Mouse (Mus musculus) lung, adult 2 months (tissue): ENCODE results near the gene Zkscan8.

Experiments
- CTCF ChIP-seq: fragments of 200-500 bp; IDR thresholded peaks from 2 replicates; pipeline ENCODE4 v1.5.1; 2011; ENCODE audit warnings: mild to moderate bottlenecking, low read length, control low read depth; ENCODE audit not compliant: insufficient read depth
- POLR2A ChIP-seq: fragments of 200-500 bp; IDR thresholded peaks from 2 replicates; pipeline ENCODE4 v1.6.1; 2011; ENCODE audit warnings: low read depth, mild to moderate bottlenecking, control low read depth, low read length, borderline replicate concordance; ENCODE audit errors: extremely low read depth

DNA sequence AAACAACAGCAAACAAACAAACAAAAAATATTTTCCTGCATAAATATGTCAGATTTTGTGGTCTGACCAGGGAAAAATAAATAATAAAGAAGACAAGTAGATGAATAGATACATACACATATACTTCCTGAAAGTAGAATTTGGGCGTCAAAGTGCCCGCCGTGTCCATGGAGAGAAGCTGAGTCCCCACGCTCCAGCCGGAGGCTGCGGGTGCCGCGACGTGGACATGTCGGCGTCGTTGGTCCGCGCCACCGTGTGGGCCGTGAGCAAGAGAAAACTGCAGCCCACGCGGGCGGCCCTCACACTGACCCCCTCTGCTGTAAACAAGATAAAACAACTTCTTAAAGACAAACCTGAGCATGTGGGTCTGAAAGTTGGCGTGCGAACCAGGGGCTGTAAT lies 35.8 kb downstream of the Zkscan8 start, which contains the start of gene AK157302:
- TF ChIP-seq CTCF (no peak), POLR2A (no peak)
